Mouse (Mus musculus) MEL (cell line): ENCODE data around the gene Atp5l. TPM values are rescaled to one million over a fixed set of nuclear protein-coding genes. Genes with fewer than 3 reads are reported as not detected.

Experiments used
- DNase-seq: peaks from one replicate; pipeline ENCODE4 v3.0.0; 2011; ENCODE audit warnings: low read depth, low spot score
- H3K27ac ChIP-seq: 2 replicates; pipeline ENCODE4 v1.5.1; 2012; ENCODE audit warnings: low read depth, mild to moderate bottlenecking, control low read depth, low read length, moderate library complexity; ENCODE audit not compliant: control insufficient read depth
- H3K27me3 ChIP-seq, 2 experiments: fragments of 150-350 bp in 1 of 2; sonication (generic) in 1 of 2; 2 replicates each; pipeline ENCODE4 v1.6.1; 2012; ENCODE audit warnings: low read length in 2 of 2, mild to moderate bottlenecking in 2 of 2, improper control_type of control experiment in 1 of 2, moderate library complexity in 1 of 2; ENCODE audit not compliant: insufficient read depth in 2 of 2, control insufficient read depth in 1 of 2
- H3K36me3 ChIP-seq, 2 experiments: 2 replicates each; pipeline ENCODE4 v1.6.1; 2012 to 2014; ENCODE audit warnings: low read length in 2 of 2, improper control_type of control experiment in 1 of 2, inconsistent platforms in 1 of 2, mild to moderate bottlenecking in 1 of 2; ENCODE audit not compliant: insufficient read depth in 2 of 2, control insufficient read depth in 1 of 2
- H3K4me1 ChIP-seq, 2 experiments: fragments of 150-350 bp in 1 of 2; sonication (generic) in 1 of 2; 2 replicates each; pipeline ENCODE4 v1.6.1; 2012; ENCODE audit warnings: low read length in 2 of 2, improper control_type of control experiment in 1 of 2, mild to moderate bottlenecking in 1 of 2; ENCODE audit not compliant: insufficient read depth in 2 of 2, control insufficient read depth in 1 of 2
- H3K4me3 ChIP-seq, 2 experiments: fragments of 150-350 bp in 1 of 2; sonication (generic) in 1 of 2; 2 replicates each; pipeline ENCODE4 v1.5.1; 2012; ENCODE audit warnings: low read depth in 2 of 2, low read length in 2 of 2, mild to moderate bottlenecking in 2 of 2, moderate library complexity in 2 of 2, control low read depth in 1 of 2, improper control_type of control experiment in 1 of 2; ENCODE audit not compliant: control insufficient read depth in 1 of 2, insufficient read depth in 1 of 2
- H3K79me2 ChIP-seq: 2 replicates; pipeline ENCODE4 v1.6.1; 2012; ENCODE audit warnings: mild to moderate bottlenecking, low read length, moderate library complexity; ENCODE audit not compliant: control insufficient read depth, poor library complexity, insufficient read depth
- H3K9ac ChIP-seq: 2 replicates; pipeline ENCODE4 v1.6.1; 2012; ENCODE audit warnings: low read depth, mild to moderate bottlenecking, control low read depth, low read length, moderate library complexity; ENCODE audit not compliant: control insufficient read depth, poor library complexity, severe bottlenecking
- H3K9me3 ChIP-seq: fragments of 150-350 bp; sonication (generic); replicated peaks from 2 replicates; pipeline ENCODE4 v1.6.1; 2012; ENCODE audit warnings: mild to moderate bottlenecking, low read length, improper control_type of control experiment, moderate library complexity; ENCODE audit not compliant: insufficient read depth
- BHLHE40 ChIP-seq: IDR thresholded peaks from 2 replicates; pipeline ENCODE4 v1.6.1; 2012; ENCODE audit warnings: low read depth, mild to moderate bottlenecking, inconsistent platforms, low read length, improper control_type of control experiment, borderline replicate concordance
- CHD1 ChIP-seq: IDR thresholded peaks from 2 replicates; pipeline ENCODE4 v1.6.1; 2012; ENCODE audit warnings: low read depth, mild to moderate bottlenecking, inconsistent platforms, low read length, improper control_type of control experiment
- CHD2 ChIP-seq: IDR thresholded peaks from 2 replicates; pipeline ENCODE4 v1.6.1; 2011; ENCODE audit warnings: low read length, improper control_type of control experiment
- ELF1 ChIP-seq: IDR thresholded peaks from 2 replicates; pipeline ENCODE4 v1.6.1; 2014; ENCODE audit warnings: low read depth, mild to moderate bottlenecking, inconsistent platforms, low read length, improper control_type of control experiment, moderate library complexity
- EP300 ChIP-seq, 2 experiments: IDR thresholded peaks; 2 replicates each; pipeline ENCODE4 v1.6.1; 2011; ENCODE audit warnings: improper control_type of control experiment in 2 of 2, low read length in 2 of 2, low read depth in 1 of 2, mild to moderate bottlenecking in 1 of 2
- ETS1 ChIP-seq: IDR thresholded peaks from 2 replicates; pipeline ENCODE4 v1.6.1; 2012; ENCODE audit warnings: low read depth, mild to moderate bottlenecking, inconsistent platforms, low read length, improper control_type of control experiment, moderate library complexity
- GABPA ChIP-seq: IDR thresholded peaks from 2 replicates; pipeline ENCODE4 v1.6.1; 2012; ENCODE audit warnings: low read depth, mild to moderate bottlenecking, inconsistent platforms, low read length, improper control_type of control experiment, moderate library complexity
- JUND ChIP-seq: IDR thresholded peaks from 2 replicates; pipeline ENCODE4 v1.6.1; 2011; ENCODE audit warnings: low read depth, mild to moderate bottlenecking, improper control_type of control experiment, low read length
- KAT2A ChIP-seq: conservative IDR thresholded peaks from 2 replicates; pipeline ENCODE4 v1.6.1; 2012; ENCODE audit warnings: low read depth, low read length, improper control_type of control experiment, inconsistent platforms
- MAFK ChIP-seq: IDR thresholded peaks from 2 replicates; pipeline ENCODE4 v1.6.1; 2011; ENCODE audit warnings: low read depth, mild to moderate bottlenecking, low read length, improper control_type of control experiment, borderline replicate concordance
- MAX ChIP-seq: IDR thresholded peaks from 2 replicates; pipeline ENCODE4 v1.6.1; 2011; ENCODE audit warnings: low read length, improper control_type of control experiment
- MAZ ChIP-seq: IDR thresholded peaks from 2 replicates; pipeline ENCODE4 v1.6.1; 2012; ENCODE audit warnings: low read depth, mild to moderate bottlenecking, inconsistent platforms, low read length, improper control_type of control experiment
- MEF2A ChIP-seq: IDR thresholded peaks from 2 replicates; pipeline ENCODE4 v1.6.1; 2014; ENCODE audit warnings: low read depth, mild to moderate bottlenecking, inconsistent platforms, low read length, improper control_type of control experiment; ENCODE audit not compliant: poor library complexity, insufficient replicate concordance, severe bottlenecking; ENCODE audit errors: extremely low read depth
- MXI1 ChIP-seq: IDR thresholded peaks from 2 replicates; pipeline ENCODE4 v1.6.1; 2011; ENCODE audit warnings: mild to moderate bottlenecking, low read depth, low read length, improper control_type of control experiment
- MYB ChIP-seq: IDR thresholded peaks from 2 replicates; pipeline ENCODE4 v1.6.1; 2011; ENCODE audit warnings: mild to moderate bottlenecking, low read depth, low read length, improper control_type of control experiment
- MYC ChIP-seq: IDR thresholded peaks from 2 replicates; pipeline ENCODE4 v1.6.1; 2011; ENCODE audit warnings: low read depth, mild to moderate bottlenecking, low read length, improper control_type of control experiment, moderate library complexity
- NRF1 ChIP-seq: IDR thresholded peaks from 2 replicates; pipeline ENCODE4 v1.6.1; 2014; ENCODE audit warnings: low read depth, mild to moderate bottlenecking, inconsistent platforms, low read length, improper control_type of control experiment, moderate library complexity; ENCODE audit not compliant: poor library complexity, insufficient read depth, severe bottlenecking
- POLR2A ChIP-seq, 2 experiments: IDR thresholded peaks; 2 replicates each; pipeline ENCODE4 v1.6.1; 2011 to 2012; ENCODE audit warnings: low read length in 2 of 2, mild to moderate bottlenecking in 2 of 2, control low read depth in 1 of 2, improper control_type of control experiment in 1 of 2, low read depth in 1 of 2, moderate library complexity in 1 of 2; ENCODE audit not compliant: control insufficient read depth in 1 of 2, insufficient read depth in 1 of 2, poor library complexity in 1 of 2
- POLR2AphosphoS2 ChIP-seq: IDR thresholded peaks from 2 replicates; pipeline ENCODE4 v1.6.1; 2011; ENCODE audit warnings: low read length, improper control_type of control experiment
- POLR2AphosphoS5 ChIP-seq: IDR thresholded peaks from 2 replicates; pipeline ENCODE4 v1.6.1; 2012; ENCODE audit warnings: low read depth, borderline replicate concordance, mild to moderate bottlenecking, inconsistent platforms, low read length, moderate library complexity, mixed read lengths
- RAD21 ChIP-seq: IDR thresholded peaks from 2 replicates; pipeline ENCODE4 v1.6.1; 2011; ENCODE audit warnings: mild to moderate bottlenecking, low read depth, low read length, improper control_type of control experiment
- SIN3A ChIP-seq: IDR thresholded peaks from 2 replicates; pipeline ENCODE4 v1.6.1; 2012; ENCODE audit warnings: low read length, improper control_type of control experiment, inconsistent platforms
- SMC3 ChIP-seq: IDR thresholded peaks from 2 replicates; pipeline ENCODE4 v1.6.1; 2011; ENCODE audit warnings: low read depth, low read length, improper control_type of control experiment
- TBP ChIP-seq: IDR thresholded peaks from 2 replicates; pipeline ENCODE4 v1.8.0; 2011; ENCODE audit warnings: low read depth, low read length, improper control_type of control experiment
- UBTF ChIP-seq: IDR thresholded peaks from 2 replicates; pipeline ENCODE4 v1.6.1; 2012; ENCODE audit warnings: low read depth, mild to moderate bottlenecking, inconsistent platforms, low read length, improper control_type of control experiment, moderate library complexity, borderline replicate concordance; ENCODE audit not compliant: insufficient read depth
- USF1 ChIP-seq: IDR thresholded peaks from 2 replicates; pipeline ENCODE4 v1.6.1; 2014; ENCODE audit warnings: low read depth, mild to moderate bottlenecking, inconsistent platforms, low read length, improper control_type of control experiment, moderate library complexity
- USF2 ChIP-seq, 2 experiments: IDR thresholded peaks; 2 replicates each; pipeline ENCODE4 v1.6.1; 2011 to 2012; ENCODE audit warnings: improper control_type of control experiment in 2 of 2, low read length in 2 of 2, borderline replicate concordance in 1 of 2, inconsistent platforms in 1 of 2, low read depth in 1 of 2, mild to moderate bottlenecking in 1 of 2; ENCODE audit not compliant: insufficient read depth in 1 of 2
- ZC3H11A ChIP-seq: IDR thresholded peaks from 2 replicates; pipeline ENCODE4 v1.6.1; 2012; ENCODE audit warnings: low read depth, mild to moderate bottlenecking, inconsistent platforms, low read length, improper control_type of control experiment
- ZMIZ1 ChIP-seq: IDR thresholded peaks from 2 replicates; pipeline ENCODE4 v1.6.1; 2012; ENCODE audit warnings: low read depth, mild to moderate bottlenecking, inconsistent platforms, low read length, improper control_type of control experiment, moderate library complexity
- ZNF384 ChIP-seq: IDR thresholded peaks from 2 replicates; pipeline ENCODE4 v1.6.1; 2012; ENCODE audit warnings: low read depth, mild to moderate bottlenecking, inconsistent platforms, low read length, improper control_type of control experiment
- polyA plus RNA-seq, 2 experiments: library from polyadenylated mRNA; stranded (reverse) in 1 of 2; unstranded in 1 of 2; fragments of >175 nt in 1 of 2; fragments of >200 nt in 1 of 2; gene quantifications; 2 replicates each; pipeline versions ENCODE4 v1.2.1 to v1.2.4; 2012; ENCODE audit warnings: low replicate concordance in 2 of 2, low read depth in 1 of 2; ENCODE audit not compliant: insufficient read length in 2 of 2, insufficient read depth in 1 of 2, missing spikeins in 1 of 2
- total RNA-seq: library from RNA; depleted of rRNA; stranded (reverse); fragments of 300-350 nt; gene quantifications from 2 replicates; pipeline ENCODE4 v1.2.3, GENCODE M21; 2012

Atp5l gene
- total and polyA plus RNA-seq, 3 experiments, result 320 to 719 TPM; not detected in 1

GRCm38 (mm10) chr9:44966815-44967242, 46.3 kb upstream of the Atp5l start (continued):
- TF ChIP-seq USF2 (IDR thresholded peaks at IDR 0.05; ENCODE audit: borderline replicate concordance in 1 of 2, insufficient read depth in 1 of 2, low read depth in 1 of 2, low read length in 2 of 2) (no peak), EP300 (IDR thresholded peaks at IDR 0.05; ENCODE audit: low read depth in 1 of 2, low read length in 2 of 2) (no peak), ETS1 (peak; percentile 94), GABPA (peak; percentile 55; the same call in 1 of the 2 replicates), RAD21 (peak; percentile 86), UBTF (no peak), ZNF384 (0 out of 2 replicates have a peak, but pooled peaks have one; percentile 37), NRF1 (no peak), CHD1 (no peak), BHLHE40 (no peak), ELF1 (peak; percentile 44; the same call in 1 of the 2 replicates), MYB (0 out of 2 replicates have a peak, but pooled peaks have one; percentile 36), SIN3A (peak; percentile 89), KAT2A (no peak; the same call in 1 of the 2 replicates), MEF2A (no peak), MYC (peak; percentile 86)

GRCm38 (mm10) chr9:44965833-44966466, 45.4 kb upstream of the Atp5l start:
- peaks cover 2 to 13% of the 10 kb centered on the region in 2 experiments for H3K36me3 ChIP-seq
- no peaks in the 10 kb centered on the region for H3K9me3 ChIP-seq
- peak overlapping the region; percentile 91 for H3K27ac ChIP-seq
- peaks cover 15% of the 10 kb centered on the region for H3K79me2 ChIP-seq
- TF ChIP-seq JUND, result no peak
- peak in 1 of 2 experiments; percentile 11; a peak in 1 of 4 replicates for TF ChIP-seq EP300 (IDR thresholded peaks at IDR 0.05; ENCODE audit: low read depth in 1 of 2, low read length in 2 of 2)
- TF ChIP-seq GABPA, result no peak
- no peak for TF ChIP-seq CHD2
- no peak for TF ChIP-seq NRF1
- no peak for TF ChIP-seq MEF2A
- no peak for TF ChIP-seq ZC3H11A
- no peak for TF ChIP-seq BHLHE40
- no peak for TF ChIP-seq SMC3
- no peak for TF ChIP-seq POLR2AphosphoS5
- TF ChIP-seq KAT2A, result no peak
- TF ChIP-seq MAFK, result no peak
- 0 out of 2 replicates have a peak, but pooled peaks have one; percentile 53 for TF ChIP-seq CHD1
- TF ChIP-seq RAD21, result no peak
- TF ChIP-seq MYC, result no peak
- TF ChIP-seq POLR2A (IDR thresholded peaks at IDR 0.05; ENCODE audit: control insufficient read depth in 1 of 2, insufficient read depth in 1 of 2, low read depth in 1 of 2, low read length in 2 of 2, poor library complexity in 1 of 2), result peak in 1 of 2 experiments; percentile 60; a peak in 2 of 4 replicates
- no peak for TF ChIP-seq MXI1
- TF ChIP-seq ETS1, result no peak
- no peak for TF ChIP-seq MAZ
- TF ChIP-seq TBP, result no peak
- TF ChIP-seq ZMIZ1, result no peak
- no peak for TF ChIP-seq USF1
- no peak for TF ChIP-seq ZNF384
- TF ChIP-seq MAX, result no peak
- no peak for TF ChIP-seq POLR2AphosphoS2
- TF ChIP-seq USF2 (IDR thresholded peaks at IDR 0.05; ENCODE audit: borderline replicate concordance in 1 of 2, insufficient read depth in 1 of 2, low read depth in 1 of 2, low read length in 2 of 2), result no peak
- TF ChIP-seq SIN3A, result no peak
- peak overlapping the region; percentile 48 to 57 for H3K4me3 ChIP-seq
- peaks cover 0 to 6% of the 10 kb centered on the region in 2 experiments; a peak in 2 of 4 replicates for H3K4me1 ChIP-seq
- H3K9ac ChIP-seq, result peak overlapping the region; percentile 72
- peak; percentile 52 for DNase-seq
- H3K27me3 ChIP-seq, result no peaks in the 10 kb centered on the region
